In genomic region chr2:64606864-64607263, GRCm38 (mm10) we compare ENCODE assay signal across 23 mouse cellular contexts.
DNase-seq lines count a peak whose midpoint lies in the region; ATAC-seq lines count a peak whose summit lies in the region.
"Had no signal": no experiment of that assay in that cellular context is flagged by ENCODE, and none has a peak within 500 bp of the region (broad histone marks: within the 10 kb centered on the region; RNA-seq: fewer than 3 reads in every experiment).

No protein-coding gene starts in this region.

- ATAC-seq in forebrain, embryonic 14.5 days: 0 out of 2 replicates have a peak, but pooled peaks have one; percentile 50
- no peak for ATAC-seq in forebrain, embryonic 12.5 days (ENCODE audit: low FRiP score)
- ATAC-seq in midbrain, embryonic 12.5 days (ENCODE audit: low FRiP score, low read depth): peak; percentile 73
- ATAC-seq in midbrain, embryonic 14.5 days (ENCODE audit: low FRiP score, low TSS enrichment): peak; percentile 67; the same call in 1 of the 2 replicates
- ATAC-seq: CD4-positive, CD25-positive, alpha-beta regulatory T cell, adult 4 months; hindbrain, postnatal 0 days; inflammation-experienced regulatory T-cells, adult 6 months; intestine, embryonic 16.5 days had no signal

- H3K4me3 ChIP-seq in forebrain, embryonic 14.5 days (ENCODE audit: low read depth, low read length): no peak overlapping the region
- H3K4me3 ChIP-seq in forebrain, embryonic 12.5 days (replicated peaks): no peak overlapping the region
- no peak overlapping the region for H3K4me3 ChIP-seq in midbrain, embryonic 12.5 days
- H3K4me3 ChIP-seq in midbrain, embryonic 10.5 days: no peak overlapping the region
- H3K4me3 ChIP-seq in midbrain, embryonic 14.5 days (replicated peaks; ENCODE audit: low read depth, low read length): no peak overlapping the region
- H3K4me3 ChIP-seq: heart, embryonic 12.5 days; heart, embryonic 15.5 days had no signal

- H3K27me3 ChIP-seq in forebrain, embryonic 14.5 days (replicated peaks; ENCODE audit: control insufficient read depth, insufficient read depth, low read length): no peaks in the 10 kb centered on the region
- H3K27me3 ChIP-seq in forebrain, embryonic 12.5 days: no peaks in the 10 kb centered on the region
- no peaks in the 10 kb centered on the region for H3K27me3 ChIP-seq in midbrain, embryonic 12.5 days
- no peaks in the 10 kb centered on the region for H3K27me3 ChIP-seq in midbrain, embryonic 10.5 days (ENCODE audit: low read depth, poor library complexity, severe bottlenecking)
- H3K27me3 ChIP-seq in midbrain, embryonic 14.5 days (ENCODE audit: control insufficient read depth, insufficient read depth, low read length): no peaks in the 10 kb centered on the region
- H3K27me3 ChIP-seq: heart, embryonic 12.5 days; heart, embryonic 15.5 days had no signal

- H3K27ac ChIP-seq in forebrain, embryonic 14.5 days (ENCODE audit: low read depth, low read length): no peak overlapping the region
- H3K27ac ChIP-seq in forebrain, embryonic 12.5 days: no peak overlapping the region
- H3K27ac ChIP-seq in midbrain, embryonic 12.5 days (replicated peaks): no peak overlapping the region
- H3K27ac ChIP-seq in midbrain, embryonic 10.5 days (replicated peaks): no peak overlapping the region
- H3K27ac ChIP-seq in midbrain, embryonic 14.5 days (replicated peaks; ENCODE audit: low read depth, low read length): no peak overlapping the region
- H3K27ac ChIP-seq: heart, embryonic 15.5 days; hindbrain, embryonic 14.5 days; hindbrain, postnatal 0 days had no signal

- no peaks in the 10 kb centered on the region for H3K36me3 ChIP-seq in forebrain, embryonic 14.5 days (ENCODE audit: control insufficient read depth, insufficient read depth, low read length)
- no peaks in the 10 kb centered on the region for H3K36me3 ChIP-seq in forebrain, embryonic 12.5 days (replicated peaks)
- no peaks in the 10 kb centered on the region for H3K36me3 ChIP-seq in midbrain, embryonic 12.5 days
- no peaks in the 10 kb centered on the region for H3K36me3 ChIP-seq in midbrain, embryonic 10.5 days
- no peaks in the 10 kb centered on the region for H3K36me3 ChIP-seq in midbrain, embryonic 14.5 days (ENCODE audit: control insufficient read depth, insufficient read depth, low read length)
- H3K36me3 ChIP-seq: heart, embryonic 12.5 days; heart, embryonic 15.5 days had no signal

- peaks cover 2% of the 10 kb centered on the region; the same call in 1 of the 2 replicates for H3K4me1 ChIP-seq in forebrain, embryonic 14.5 days (ENCODE audit: control insufficient read depth, insufficient read depth, low read length)
- no peaks in the 10 kb centered on the region; the same call in 1 of the 2 replicates for H3K4me1 ChIP-seq in forebrain, embryonic 12.5 days
- H3K4me1 ChIP-seq in midbrain, embryonic 12.5 days: 0 out of 2 replicates have a peak, but pooled peaks cover 2% of the 10 kb centered on the region
- no peaks in the 10 kb centered on the region for H3K4me1 ChIP-seq in midbrain, embryonic 10.5 days
- no peaks in the 10 kb centered on the region for H3K4me1 ChIP-seq in midbrain, embryonic 14.5 days (ENCODE audit: control insufficient read depth, insufficient read depth, low read length)
- H3K4me1 ChIP-seq: heart, embryonic 12.5 days; heart, embryonic 15.5 days had no signal

- no peaks in the 10 kb centered on the region for H3K9me3 ChIP-seq in forebrain, embryonic 14.5 days (replicated peaks; ENCODE audit: control insufficient read depth, low read length)
- H3K9me3 ChIP-seq in forebrain, embryonic 12.5 days: no peaks in the 10 kb centered on the region
- H3K9me3 ChIP-seq in midbrain, embryonic 12.5 days: no peaks in the 10 kb centered on the region
- no peaks in the 10 kb centered on the region for H3K9me3 ChIP-seq in midbrain, embryonic 10.5 days (replicated peaks)
- H3K9me3 ChIP-seq in midbrain, embryonic 14.5 days (ENCODE audit: control insufficient read depth, low read length): no peaks in the 10 kb centered on the region
- H3K9me3 ChIP-seq: heart, embryonic 12.5 days; heart, embryonic 15.5 days had no signal

- no peak overlapping the region for H3K9ac ChIP-seq in forebrain, embryonic 14.5 days (ENCODE audit: low read length)
- H3K9ac ChIP-seq in forebrain, embryonic 12.5 days: no peak overlapping the region
- no peak overlapping the region for H3K9ac ChIP-seq in midbrain, embryonic 12.5 days (replicated peaks)
- H3K9ac ChIP-seq in midbrain, embryonic 14.5 days (replicated peaks; ENCODE audit: low read length): no peak overlapping the region
- H3K9ac ChIP-seq: heart, embryonic 12.5 days; heart, embryonic 15.5 days; hindbrain, embryonic 14.5 days had no signal

- peak; percentile 7 for DNase-seq in forebrain, embryonic 14.5 days (ENCODE audit: low spot score)
- DNase-seq in midbrain, embryonic 10.5 days (ENCODE audit: low spot score): no peak
- DNase-seq in midbrain, embryonic 14.5 days: peak; percentile 53
- no peak for DNase-seq in ovary, postnatal 10 days (ENCODE audit: low spot score)
- DNase-seq in ovary, postnatal 36 days (ENCODE audit: low spot score): no peak
- DNase-seq: adrenal gland, adult 2 months; adrenal gland, postnatal 14 days; cerebellum, adult 18-20 months; cerebellum, adult 9-10 months; cerebellum, postnatal 14 days; gastrocnemius, postnatal 25 days; heart, adult 18-20 months; heart, postnatal 10 days; heart, postnatal 4 days had no signal

- WGBS in forebrain, embryonic 14.5 days: 32% methylated on average over 1 of the region's 1 CpGs
- 44% methylated on average over 1 of the region's 1 CpGs for WGBS in forebrain, embryonic 12.5 days
- WGBS in midbrain, embryonic 12.5 days: 51% methylated on average over 1 of the region's 1 CpGs
- 98% methylated on average over 1 of the region's 1 CpGs for WGBS in midbrain, embryonic 10.5 days
- WGBS in midbrain, embryonic 14.5 days: 27% methylated on average over 1 of the region's 1 CpGs

- H3K4me2 ChIP-seq in forebrain, embryonic 14.5 days (ENCODE audit: low read length): no peak overlapping the region
- H3K4me2 ChIP-seq in forebrain, embryonic 12.5 days: no peak overlapping the region
- H3K4me2 ChIP-seq in midbrain, embryonic 12.5 days (replicated peaks): no peak overlapping the region
- no peak overlapping the region for H3K4me2 ChIP-seq in midbrain, embryonic 14.5 days (ENCODE audit: low read length)
- H3K4me2 ChIP-seq: heart, embryonic 12.5 days; heart, embryonic 15.5 days; hindbrain, embryonic 14.5 days had no signal

Comparison
In these comparisons a context has a peak if more than half of its experiments do, and no peak if none do; other contexts are left out.
1. DNase-seq: peak in forebrain, embryonic 14.5 days (single experiment) and midbrain, embryonic 14.5 days (single experiment); none in midbrain, embryonic 10.5 days (single experiment), ovary, postnatal 10 days (single experiment) and ovary, postnatal 36 days (single experiment).